Mouse (Mus musculus) brain, embryonic 14.5 days (tissue): ENCODE data around the gene Carns1.

ENCODE experiments used
- CTCF ChIP-seq: fragments of 200-500 bp; IDR thresholded peaks from 2 replicates; pipeline ENCODE4 v1.5.1; 2012; ENCODE audit warnings: inconsistent platforms, mild to moderate bottlenecking, moderate library complexity, borderline replicate concordance; ENCODE audit not compliant: insufficient read depth, insufficient read length; ENCODE audit errors: extremely low read depth
- POLR2A ChIP-seq: fragments of 200-500 bp; IDR thresholded peaks from 2 replicates; pipeline ENCODE4 v1.6.1; 2012; ENCODE audit warnings: mild to moderate bottlenecking, inconsistent platforms, borderline replicate concordance; ENCODE audit not compliant: poor library complexity, insufficient read depth, insufficient read length, severe bottlenecking; ENCODE audit errors: extremely low read depth

DNA sequence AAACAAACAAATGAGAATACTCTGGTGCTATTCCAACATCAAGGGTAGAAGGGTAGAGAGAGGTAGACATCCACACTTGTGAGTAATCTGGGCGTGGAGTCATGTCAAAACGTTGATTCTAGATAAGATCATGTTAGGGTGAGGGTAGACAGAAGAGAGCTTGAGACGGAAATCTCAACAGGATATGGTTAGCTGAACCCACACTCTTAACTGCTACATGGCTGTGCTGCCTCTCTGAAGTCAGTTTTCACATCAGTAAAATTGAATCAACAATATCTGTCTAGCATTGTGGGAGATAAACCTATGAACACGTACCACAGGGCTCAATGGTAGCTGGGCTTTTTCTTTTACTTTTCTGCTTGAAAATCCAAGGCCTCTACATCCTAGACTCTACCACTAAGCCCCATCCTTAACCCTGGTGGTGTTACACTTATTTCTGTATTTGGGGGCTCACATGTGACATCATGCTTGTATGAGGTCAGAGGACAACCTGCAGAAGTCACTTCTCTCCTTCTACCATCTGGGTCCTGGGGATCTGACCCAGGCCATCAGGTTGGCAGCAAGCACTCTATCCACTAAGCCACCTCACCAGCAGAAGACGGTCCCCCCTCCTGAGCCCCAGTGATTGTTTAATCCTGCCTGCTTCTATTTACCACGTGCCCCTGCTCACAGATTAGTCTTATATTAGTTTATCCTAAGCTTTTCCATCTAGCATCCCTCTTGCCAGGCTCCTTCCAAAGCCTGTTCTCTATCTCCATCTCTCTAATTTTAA, 55.4 kb downstream of the Carns1 start:
- TF ChIP-seq POLR2A (no peak), CTCF (no peak)
